Mouse (Mus musculus): ENCODE measurements around the gene Tecpr2.

DNA sequence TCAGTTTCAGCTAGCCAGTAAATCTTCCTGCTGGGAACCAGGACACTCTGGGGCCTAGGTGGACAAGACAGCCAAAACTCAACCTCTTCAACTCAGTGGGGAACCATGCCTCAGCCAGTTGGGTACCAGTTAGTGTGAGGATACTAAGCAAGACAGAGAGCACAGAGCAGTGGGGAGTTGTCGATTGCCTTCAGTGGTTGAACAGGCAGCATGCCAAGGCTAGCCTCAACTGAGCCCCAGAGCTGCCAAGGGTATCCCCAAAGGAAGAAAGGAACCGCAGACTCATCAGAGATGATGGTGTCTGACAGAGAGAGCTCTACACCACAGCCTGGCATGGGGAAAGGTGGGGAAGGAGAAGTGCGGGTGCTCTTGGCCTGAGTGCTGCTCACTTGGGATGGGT lies 51.8 kb downstream of the Tecpr2 start:
- TF ChIP-seq CHD2 (IDR thresholded peaks at IDR 0.05; ENCODE audit: low read depth, low read length): no peak
- no peak for TF ChIP-seq HCFC1 (IDR thresholded peaks at IDR 0.05; ENCODE audit: borderline replicate concordance, insufficient read depth, low read length)
- no peak for TF ChIP-seq ZC3H11A (IDR thresholded peaks at IDR 0.05; ENCODE audit: borderline replicate concordance, low read depth, low read length)
- no peak for TF ChIP-seq ZNF384 (IDR thresholded peaks at IDR 0.05; ENCODE audit: low read depth, low read length)
- no peak for TF ChIP-seq MAFK (IDR thresholded peaks at IDR 0.05; ENCODE audit: insufficient read depth, low read depth, low read length)

Data from ES-E14 (cell line).